Mouse (Mus musculus) urinary bladder, postnatal 14 days (tissue): Measurements from ENCODE around the gene Ksr2.
"Not testable (repeated sequence)": the region's sequence is repeated elsewhere in the genome, so short reads cannot be mapped to it uniquely, and the experiment has no call there.

ENCODE experiments used
- DNase-seq: peaks from one replicate; pipeline ENCODE4 v3.0.0; 2021; ENCODE audit warnings: low spot score

Gene Ksr2

GRCm38 (mm10) chr5:117408216-117408615 lies 5.6 kb upstream of the Ksr2 start:
- peak; percentile 42 for DNase-seq

GRCm38 (mm10) chr5:117409369-117409768 lies 4.4 kb upstream of the Ksr2 start:
- DNase-seq: peak; percentile 55

GRCm38 (mm10) chr5:117414611-117415010 lies 811 bp downstream of the Ksr2 start:
- no peak for DNase-seq

- DNase-seq: no peak
Observed at GRCm38 (mm10) chr5:117415011-117415912, 1.5 kb downstream of the Ksr2 start.

- DNase-seq: no peak
Observed at GRCm38 (mm10) chr5:117417442-117417841, 3.6 kb downstream of the Ksr2 start.

- DNase-seq: not testable (repeated sequence)
Observed at GRCm38 (mm10) chr5:117433501-117433900, 19.7 kb downstream of the Ksr2 start.

- DNase-seq: no peak
Observed at GRCm38 (mm10) chr5:117440261-117440660, 26.5 kb downstream of the Ksr2 start.

GRCm38 (mm10) chr5:117441242-117441842 lies 27.5 kb downstream of the Ksr2 start:
- DNase-seq: no peak

GRCm38 (mm10) chr5:117442157-117442765 lies 28.5 kb downstream of the Ksr2 start:
- DNase-seq: no peak

GRCm38 (mm10) chr5:117443141-117443540 lies 29.3 kb downstream of the Ksr2 start:
- no peak for DNase-seq

- no peak for DNase-seq
Observed at GRCm38 (mm10) chr5:117443902-117444301, 30.1 kb downstream of the Ksr2 start.

- DNase-seq: no peak
Observed at GRCm38 (mm10) chr5:117447698-117448097, 33.9 kb downstream of the Ksr2 start.

GRCm38 (mm10) chr5:117452013-117452412 lies 38.2 kb downstream of the Ksr2 start:
- DNase-seq: no peak

GRCm38 (mm10) chr5:117455546-117455945 lies 41.7 kb downstream of the Ksr2 start:
- no peak for DNase-seq

GRCm38 (mm10) chr5:117457121-117457520 lies 43.3 kb downstream of the Ksr2 start:
- no peak for DNase-seq

GRCm38 (mm10) chr5:117457583-117457982 lies 43.8 kb downstream of the Ksr2 start:
- DNase-seq: no peak

- no peak for DNase-seq
Observed at GRCm38 (mm10) chr5:117458899-117459298, 45.1 kb downstream of the Ksr2 start.

GRCm38 (mm10) chr5:117460261-117460660 lies 46.5 kb downstream of the Ksr2 start:
- DNase-seq: no peak

- DNase-seq: peak; percentile 79
Observed at GRCm38 (mm10) chr5:117467052-117467451, 53.3 kb downstream of the Ksr2 start.

GRCm38 (mm10) chr5:117468961-117469360 lies 55.2 kb downstream of the Ksr2 start:
- no peak for DNase-seq

GRCm38 (mm10) chr5:117469572-117469971 lies 55.8 kb downstream of the Ksr2 start:
- DNase-seq: no peak

GRCm38 (mm10) chr5:117481162-117481561 lies 67.4 kb downstream of the Ksr2 start:
- peak; percentile 21 for DNase-seq

GRCm38 (mm10) chr5:117481586-117481985 lies 67.8 kb downstream of the Ksr2 start:
- DNase-seq: no peak
